Mouse (Mus musculus): ENCODE measurements around the gene Ammecr1. TPM values are rescaled to one million over a fixed set of nuclear protein-coding genes. Genes with fewer than 3 reads are reported as not detected.

Gene Ammecr1
- polyA plus RNA-seq, 1 experiment from 2014 or later, result 8.7 TPM

- no peak for ATAC-seq (ENCODE audit: low FRiP score, low read depth)
- H3K4me1 ChIP-seq, result no peaks in the 10 kb centered on the region
- 77% methylated on average over 2 of the region's 2 CpGs for WGBS
- no peak overlapping the region for H3K27ac ChIP-seq
- H3K36me3 ChIP-seq, result no peaks in the 10 kb centered on the region
- H3K9me3 ChIP-seq, result no peaks in the 10 kb centered on the region
- H3K4me3 ChIP-seq, result no peak overlapping the region
- no peaks in the 10 kb centered on the region for H3K27me3 ChIP-seq (replicated peaks)
- H3K9ac ChIP-seq, result no peak overlapping the region
- no peak overlapping the region for H3K4me2 ChIP-seq (replicated peaks)
Observed at GRCm38 (mm10) chrX:142902599-142902998, 63.9 kb downstream of the Ammecr1 start.

DNA sequence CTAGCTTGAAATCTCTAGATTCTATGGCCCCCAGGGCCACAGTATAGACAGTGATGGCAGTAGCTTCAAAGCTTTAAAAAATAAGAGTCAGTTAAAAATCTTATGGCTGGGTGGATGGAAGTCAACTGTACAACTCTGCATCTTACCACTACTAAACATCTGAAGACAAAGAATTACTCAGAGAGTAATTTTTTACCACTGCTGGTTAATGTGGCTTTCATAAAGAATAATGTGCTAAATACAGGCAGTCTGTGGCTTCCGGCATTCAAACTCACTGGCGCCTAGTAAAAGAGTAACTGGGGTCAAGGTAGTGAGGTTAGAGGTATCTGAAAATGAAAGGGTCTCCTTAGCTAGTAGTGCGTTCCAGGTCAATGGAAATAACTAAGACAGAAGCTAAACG, 64.6 kb downstream of the Ammecr1 start:
- Histone ChIP-seq H3K4me2 (replicated peaks) (no peak overlapping the region), H3K36me3 (no peaks in the 10 kb centered on the region), H3K9ac (no peak overlapping the region), H3K4me1 (no peaks in the 10 kb centered on the region), H3K27me3 (replicated peaks) (no peaks in the 10 kb centered on the region), H3K27ac (no peak overlapping the region), H3K9me3 (no peaks in the 10 kb centered on the region), H3K4me3 (no peak overlapping the region)
- 85% methylated on average over 4 of the region's 4 CpGs for WGBS
- ATAC-seq (ENCODE audit: low FRiP score, low read depth), result no peak

DNA sequence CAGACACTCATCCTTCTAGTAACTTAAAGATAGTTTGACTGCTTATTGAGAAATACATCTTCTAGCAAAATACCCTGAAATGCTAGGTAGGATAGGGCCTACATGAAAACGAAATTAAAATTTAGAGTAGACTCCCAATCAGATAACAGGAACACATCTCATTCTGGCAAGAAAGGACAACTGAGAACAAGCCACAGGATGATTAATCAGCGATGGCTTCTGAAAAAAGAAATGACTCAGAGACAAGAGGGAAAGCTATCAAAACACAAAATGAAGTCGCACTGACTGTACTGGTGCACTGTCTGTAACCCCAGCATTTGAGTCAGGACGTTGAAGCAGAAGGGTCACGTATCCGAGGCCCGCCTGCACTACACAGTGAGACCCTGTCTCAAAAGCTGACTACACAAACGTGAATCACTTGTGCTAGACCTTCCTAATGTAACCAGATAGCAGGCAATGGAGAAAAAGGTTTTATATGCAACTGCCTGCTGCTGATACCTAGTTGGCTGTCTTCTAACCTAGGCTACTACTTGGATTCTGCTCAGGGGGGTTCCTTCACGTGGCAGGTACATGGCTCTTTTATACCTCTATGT, 68.1 kb downstream of the Ammecr1 start:
- Histone ChIP-seq H3K9me3 (no peaks in the 10 kb centered on the region), H3K27ac (no peak overlapping the region), H3K27me3 (replicated peaks) (no peaks in the 10 kb centered on the region), H3K9ac (no peak overlapping the region), H3K4me1 (no peaks in the 10 kb centered on the region), H3K4me2 (replicated peaks) (no peak overlapping the region), H3K4me3 (no peak overlapping the region), H3K36me3 (no peaks in the 10 kb centered on the region)
- WGBS, result 88% methylated on average over 9 of the region's 9 CpGs
- no peak for ATAC-seq (ENCODE audit: low FRiP score, low read depth)

DNA sequence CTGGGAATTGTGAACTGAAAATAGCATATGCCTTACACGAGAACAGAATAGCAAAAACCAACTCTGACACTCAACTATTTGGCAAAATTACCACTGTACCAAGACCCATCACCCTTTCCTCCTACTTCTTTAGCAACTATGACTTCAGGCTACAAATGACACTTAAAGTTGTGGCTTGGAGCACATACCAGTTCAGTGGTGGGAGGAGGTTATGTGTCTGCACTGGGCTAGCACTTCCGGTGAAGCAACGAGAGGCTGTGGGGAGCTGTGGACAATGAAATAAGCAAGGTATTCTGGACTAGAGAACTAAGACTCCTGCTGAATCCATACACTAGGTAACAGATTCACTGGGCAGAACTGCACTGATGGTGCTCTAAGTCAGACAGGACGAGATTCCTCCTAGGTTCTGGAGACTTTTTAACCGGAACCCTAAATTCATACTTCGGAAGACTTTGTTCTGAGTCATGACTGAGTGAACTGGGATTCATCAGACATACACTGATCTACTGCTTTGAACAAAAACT, 69.0 kb downstream of the Ammecr1 start:
- no peaks in the 10 kb centered on the region for H3K9me3 ChIP-seq

GRCm38 (mm10) chrX:142895316-142895715, 71.2 kb downstream of the Ammecr1 start:
- Histone ChIP-seq H3K27ac (no peak overlapping the region), H3K4me1 (no peaks in the 10 kb centered on the region), H3K27me3 (replicated peaks) (no peaks in the 10 kb centered on the region), H3K9ac (no peak overlapping the region), H3K4me2 (replicated peaks) (no peak overlapping the region), H3K36me3 (no peaks in the 10 kb centered on the region), H3K9me3 (no peaks in the 10 kb centered on the region), H3K4me3 (no peak overlapping the region)
- 86% methylated on average over 2 of the region's 2 CpGs for WGBS
- no peak for ATAC-seq (ENCODE audit: low FRiP score, low read depth)

More for the DNA sequence above, 69.0 kb downstream of the Ammecr1 start:
- H3K27ac ChIP-seq, result no peak overlapping the region
- 97% methylated on average over 6 of the region's 6 CpGs for WGBS
- no peak for ATAC-seq (ENCODE audit: low FRiP score, low read depth)
- H3K4me1 ChIP-seq, result no peaks in the 10 kb centered on the region
- no peaks in the 10 kb centered on the region for H3K27me3 ChIP-seq (replicated peaks)
- no peak overlapping the region for H3K9ac ChIP-seq
- no peak overlapping the region for H3K4me2 ChIP-seq (replicated peaks)
- H3K36me3 ChIP-seq, result no peaks in the 10 kb centered on the region
- H3K4me3 ChIP-seq, result no peak overlapping the region

- Histone ChIP-seq H3K4me3 (no peak overlapping the region), H3K4me2 (replicated peaks) (no peak overlapping the region), H3K9ac (no peak overlapping the region), H3K4me1 (no peaks in the 10 kb centered on the region), H3K36me3 (no peaks in the 10 kb centered on the region), H3K27me3 (replicated peaks) (no peaks in the 10 kb centered on the region), H3K27ac (no peak overlapping the region), H3K9me3 (no peaks in the 10 kb centered on the region)
- 92% methylated on average over 7 of the region's 7 CpGs for WGBS
- no peak for ATAC-seq (ENCODE audit: low FRiP score, low read depth)
Observed at GRCm38 (mm10) chrX:142885962-142886361, 80.6 kb downstream of the Ammecr1 start.

DNA sequence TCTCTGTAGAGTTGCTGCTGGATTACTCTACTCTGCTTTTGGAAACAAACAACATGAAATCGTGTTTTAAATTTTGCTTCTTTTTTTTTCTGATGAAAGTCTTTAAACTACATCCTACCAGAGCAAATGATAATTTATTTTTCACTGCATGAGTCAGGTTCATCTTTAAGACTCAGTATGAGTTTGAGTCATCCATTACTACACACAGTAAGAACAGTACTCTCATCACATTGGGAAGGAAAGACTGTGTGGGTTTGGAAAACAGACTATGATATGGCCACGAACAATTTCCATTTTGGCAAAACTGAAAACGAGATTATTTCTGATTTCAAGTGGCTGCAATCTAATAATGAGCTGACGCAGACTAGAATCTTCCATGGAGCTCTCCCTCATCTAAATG, 82.9 kb downstream of the Ammecr1 start:
- WGBS, result 89% methylated on average over 4 of the region's 4 CpGs
- Histone ChIP-seq H3K27me3 (replicated peaks) (no peaks in the 10 kb centered on the region), H3K4me2 (replicated peaks) (no peak overlapping the region), H3K4me3 (no peak overlapping the region), H3K9ac (no peak overlapping the region), H3K9me3 (no peaks in the 10 kb centered on the region), H3K27ac (no peak overlapping the region), H3K36me3 (no peaks in the 10 kb centered on the region), H3K4me1 (no peaks in the 10 kb centered on the region)
- ATAC-seq (ENCODE audit: low FRiP score, low read depth), result no peak

DNA sequence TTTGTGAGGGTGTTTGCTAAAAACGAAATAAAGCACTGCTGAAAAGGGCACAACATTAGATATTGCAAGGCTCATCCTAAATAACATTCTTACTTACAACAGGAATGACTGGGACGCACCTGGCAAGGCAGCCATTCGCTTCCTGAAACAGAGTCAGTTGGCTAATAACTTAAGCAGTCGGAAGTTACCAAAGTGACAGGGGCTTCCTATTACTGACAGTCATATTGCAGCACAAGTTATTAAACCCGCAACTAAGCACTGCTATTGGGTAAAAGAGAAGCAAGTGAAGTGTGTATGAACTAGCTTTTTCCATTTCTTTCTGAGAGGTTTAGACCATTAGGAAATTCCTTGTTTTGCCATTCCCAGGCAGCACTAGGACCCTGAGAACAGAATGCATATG, 84.3 kb downstream of the Ammecr1 start:
- no peaks in the 10 kb centered on the region for H3K36me3 ChIP-seq
- H3K4me3 ChIP-seq, result no peak overlapping the region
- no peak overlapping the region for H3K4me2 ChIP-seq (replicated peaks)
- H3K27me3 ChIP-seq (replicated peaks), result no peaks in the 10 kb centered on the region
- H3K9ac ChIP-seq, result no peak overlapping the region
- no peaks in the 10 kb centered on the region for H3K4me1 ChIP-seq
- 91% methylated on average over 5 of the region's 5 CpGs for WGBS
- H3K9me3 ChIP-seq, result no peaks in the 10 kb centered on the region
- ATAC-seq (ENCODE audit: low FRiP score, low read depth), result no peak
- no peak overlapping the region for H3K27ac ChIP-seq

DNA sequence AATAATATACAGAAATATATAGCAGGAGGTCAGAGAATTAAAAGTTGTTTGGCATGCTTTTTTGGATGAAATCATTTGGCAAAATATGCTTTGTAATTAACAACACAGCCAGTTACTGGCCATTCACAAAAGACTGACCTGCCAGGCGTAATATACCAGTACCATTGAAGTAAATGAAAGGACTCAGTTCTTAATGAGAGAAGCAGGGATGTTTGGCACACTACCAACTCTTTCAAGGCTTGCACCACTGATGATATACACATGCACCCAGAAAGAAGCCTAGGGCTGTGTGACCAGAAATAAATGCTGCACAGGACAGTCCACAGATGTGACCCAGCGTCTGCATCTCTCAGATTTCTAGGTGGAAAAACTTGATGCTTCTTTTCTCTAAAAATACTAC, 96.7 kb downstream of the Ammecr1 start:
- H3K9ac ChIP-seq, result no peak overlapping the region
- H3K36me3 ChIP-seq, result no peaks in the 10 kb centered on the region
- H3K27me3 ChIP-seq (replicated peaks), result no peaks in the 10 kb centered on the region
- no peaks in the 10 kb centered on the region for H3K9me3 ChIP-seq
- no peak overlapping the region for H3K4me2 ChIP-seq (replicated peaks)
- H3K4me1 ChIP-seq, result no peaks in the 10 kb centered on the region
- no peak for ATAC-seq (ENCODE audit: low FRiP score, low read depth)
- no peak overlapping the region for H3K27ac ChIP-seq
- WGBS, result 75% methylated on average over 2 of the region's 2 CpGs
- H3K4me3 ChIP-seq, result no peak overlapping the region

GRCm38 (mm10) chrX:142848032-142848431, 118.5 kb downstream of the Ammecr1 start:
- WGBS, result 95% methylated on average over 9 of the region's 9 CpGs

GRCm38 (mm10) chrX:142846266-142846665, 120.3 kb downstream of the Ammecr1 start:
- no peak overlapping the region for H3K27ac ChIP-seq
- H3K9ac ChIP-seq, result no peak overlapping the region
- no peak for ATAC-seq (ENCODE audit: low FRiP score, low read depth)
- no peak overlapping the region for H3K4me3 ChIP-seq
- H3K9me3 ChIP-seq, result no peaks in the 10 kb centered on the region
- no peaks in the 10 kb centered on the region for H3K27me3 ChIP-seq (replicated peaks)
- H3K36me3 ChIP-seq, result no peaks in the 10 kb centered on the region
- no peaks in the 10 kb centered on the region for H3K4me1 ChIP-seq
- H3K4me2 ChIP-seq (replicated peaks), result no peak overlapping the region
- WGBS, result 86% methylated on average over 6 of the region's 6 CpGs

More at GRCm38 (mm10) chrX:142848032-142848431, 118.5 kb downstream of the Ammecr1 start:
- Histone ChIP-seq H3K9ac (no peak overlapping the region), H3K9me3 (no peaks in the 10 kb centered on the region), H3K27ac (no peak overlapping the region), H3K36me3 (no peaks in the 10 kb centered on the region), H3K4me3 (no peak overlapping the region), H3K4me1 (no peaks in the 10 kb centered on the region), H3K4me2 (replicated peaks) (no peak overlapping the region), H3K27me3 (replicated peaks) (no peaks in the 10 kb centered on the region)
- no peak for ATAC-seq (ENCODE audit: low FRiP score, low read depth)

DNA sequence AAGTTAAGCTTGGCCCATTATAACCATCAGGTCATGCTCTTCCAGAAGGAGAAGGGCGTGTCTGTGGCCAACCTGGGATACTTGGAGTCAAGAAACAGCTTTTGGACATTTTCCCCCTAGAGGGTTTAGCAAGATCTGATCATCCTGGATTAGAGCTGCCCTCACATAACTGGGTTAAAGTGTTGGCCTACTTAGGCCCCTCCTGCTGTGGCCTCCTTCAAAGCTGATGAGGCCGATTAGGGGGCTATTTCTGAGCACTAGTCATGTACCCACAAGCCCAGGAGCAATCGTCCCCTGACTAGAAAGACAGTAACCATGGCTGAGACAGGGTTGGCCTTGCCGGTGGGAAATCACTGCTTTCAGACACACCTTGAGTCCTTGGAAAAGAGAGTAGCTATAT, 124.6 kb downstream of the Ammecr1 start:
- Histone ChIP-seq H3K27me3 (replicated peaks) (no peaks in the 10 kb centered on the region), H3K4me1 (no peaks in the 10 kb centered on the region), H3K4me2 (replicated peaks) (no peak overlapping the region), H3K27ac (no peak overlapping the region), H3K9me3 (no peaks in the 10 kb centered on the region), H3K9ac (no peak overlapping the region), H3K36me3 (no peaks in the 10 kb centered on the region), H3K4me3 (no peak overlapping the region)
- no peak for ATAC-seq (ENCODE audit: low FRiP score, low read depth)
- 84% methylated on average over 4 of the region's 4 CpGs for WGBS

DNA sequence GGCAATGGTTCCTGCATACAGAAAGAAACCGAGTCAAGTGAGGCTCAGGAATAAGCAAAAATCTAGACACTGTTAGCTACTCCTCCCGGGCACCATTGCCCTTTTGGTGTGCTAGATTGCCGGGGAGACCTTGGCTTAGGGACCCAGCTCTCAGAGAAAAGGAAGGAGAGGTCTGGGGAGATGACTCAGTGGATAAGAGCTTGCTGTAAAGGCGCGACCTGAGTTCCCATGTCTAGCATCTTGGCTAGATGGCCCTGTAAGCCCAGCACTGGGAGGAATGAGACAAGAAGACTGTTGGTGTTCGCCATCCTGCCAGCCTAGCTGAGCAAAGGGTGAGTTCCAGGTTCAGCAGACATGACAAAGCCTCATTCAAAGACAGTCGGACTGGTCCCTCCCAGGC, 127.1 kb downstream of the Ammecr1 start:
- Histone ChIP-seq H3K27me3 (replicated peaks) (no peaks in the 10 kb centered on the region), H3K27ac (no peak overlapping the region), H3K4me2 (replicated peaks) (no peak overlapping the region), H3K4me1 (no peaks in the 10 kb centered on the region), H3K9me3 (no peaks in the 10 kb centered on the region), H3K4me3 (no peak overlapping the region), H3K36me3 (no peaks in the 10 kb centered on the region; the same call in 1 of the 2 replicates), H3K9ac (no peak overlapping the region)
- no peak for ATAC-seq (ENCODE audit: low FRiP score, low read depth)
- 88% methylated on average over 7 of the region's 7 CpGs for WGBS

Data from neural tube, embryonic 12.5 days (tissue).